Mouse (Mus musculus) E14TG2a.4 (cell line): Measurements from ENCODE around the gene Tnni3k.

ENCODE experiments used
- CTCF ChIP-seq: conservative IDR thresholded peaks from 2 replicates; pipeline ENCODE4 v1.5.1; 2014; ENCODE audit warnings: low read length
- NANOG ChIP-seq: IDR thresholded peaks from 2 replicates; pipeline ENCODE4 v1.6.1; 2014; ENCODE audit warnings: borderline replicate concordance, low read length, mixed read lengths

- TF ChIP-seq CTCF (no peak), NANOG (no peak)
Measured at GRCm38 (mm10) chr3:154825739-154826138, 229.5 kb downstream of the Tnni3k start.
